Mouse (Mus musculus) gastrocnemius, postnatal 25 days (tissue): Measurements from ENCODE around the gene Mapk12. TPM values are rescaled to one million over a fixed set of nuclear protein-coding genes. Genes with fewer than 3 reads are reported as not detected.
A peak's percentile ranks its signal among the peaks of the same experiment; 100 is the strongest.

Source experiments
- DNase-seq: peaks from one replicate; pipeline ENCODE4 v3.0.0; 2022
- microRNA-seq, 2 experiments: library from miRNA; unstranded; fragments of <30 nt; microRNA quantifications; one replicate each; pipeline ENCODE4 v1.2.0; 2021; ENCODE audit warnings: borderline replicate concordance in 2 of 2
- total RNA-seq, 2 experiments: library from RNA; stranded (reverse); gene quantifications; 1 replicate in 1 of 2; 2 replicates in 1 of 2; pipeline ENCODE4 v1.2.3; 2021

The Mapk12 gene
- total RNA-seq, 2 experiments from 2014 or later, result 140 to 157 TPM

- no peak for DNase-seq
These were observed 48.3 kb downstream of the Mapk12 start for GRCm38 (mm10) chr15:89092181-89092580.

- DNase-seq, result no peak
These were observed 49.8 kb downstream of the Mapk12 start for GRCm38 (mm10) chr15:89090662-89091061.

- DNase-seq, result no peak
These were observed 51.1 kb downstream of the Mapk12 start for GRCm38 (mm10) chr15:89089248-89090051.

- peak; percentile 89 for DNase-seq
These were observed 51.8 kb downstream of the Mapk12 start, which contains the start of gene Selenoo for GRCm38 (mm10) chr15:89088607-89089247. Selenoo (plus strand) TSS chr15:89089084.

GRCm38 (mm10) chr15:89084826-89085225 is 55.7 kb downstream of the Mapk12 start:
- no peak for DNase-seq

GRCm38 (mm10) chr15:89083906-89084305 is 56.6 kb downstream of the Mapk12 start:
- DNase-seq, result no peak

Small RNAs within 50 kb of the gene (microRNA-seq; reads per million reads assigned to microRNA genes)
- 0 to 0.79 reads per million in 2 experiments for gene Mir6958
- 0 to 0.74 reads per million in 2 experiments for gene Mir7118

Other genes starting within 250 kb of the Mapk12 start
- gene Ttll8, start 186.3 kb downstream of the Mapk12 start, total RNA-seq, result not detected
- under 1 TPM in 1 of 2 experiments, not detected in 1; 0.10 TPM for gene Mlc1, start 161.7 kb downstream of the Mapk12 start, total RNA-seq
- not detected for gene Mov10l1, start 157.8 kb downstream of the Mapk12 start, total RNA-seq
- not detected for gene Panx2, start 81.0 kb downstream of the Mapk12 start, total RNA-seq
- 10 to 100 TPM; 22.7 to 26.2 TPM for gene Trabd, start 65.6 kb downstream of the Mapk12 start, total RNA-seq
- gene Selenoo, start 51.6 kb downstream of the Mapk12 start, total RNA-seq, result 10 to 100 TPM; 12.2 to 12.7 TPM
- gene Tubgcp6, start 17.6 kb downstream of the Mapk12 start, total RNA-seq, result 1 to 10 TPM; 6.5 to 8.4 TPM
- 1 to 10 TPM; 5.3 to 6.5 TPM for gene Hdac10, start 12.0 kb downstream of the Mapk12 start, total RNA-seq
- 1 to 10 TPM in 1 of 2 experiments, under 1 TPM in 1; 0.67 to 2.1 TPM for gene Mapk11, start 8.9 kb upstream of the Mapk12 start, total RNA-seq
- 10 to 100 TPM in 1 of 2 experiments, 1 to 10 TPM in 1; 8.5 to 11.9 TPM for gene Plxnb2, start 40.1 kb upstream of the Mapk12 start, total RNA-seq
- gene Dennd6b, start 55.8 kb upstream of the Mapk12 start, total RNA-seq, result 1 to 10 TPM; 6.6 to 8.4 TPM
- gene Ppp6r2, start 70.8 kb upstream of the Mapk12 start, total RNA-seq, result 10 to 100 TPM; 71.1 to 72.5 TPM
- 10 to 100 TPM; 48.1 to 61.0 TPM for gene Sbf1, start 174.6 kb upstream of the Mapk12 start, total RNA-seq
- not detected for gene Adm2, start 182.0 kb upstream of the Mapk12 start, total RNA-seq
- not detected for gene Miox, start 193.7 kb upstream of the Mapk12 start, total RNA-seq
- gene Lmf2, start 215.0 kb upstream of the Mapk12 start, total RNA-seq, result 10 to 100 TPM in 1 of 2 experiments, 1 to 10 TPM in 1; 9.9 to 13.6 TPM
- 10 to 100 TPM; 35.1 to 37.0 TPM for gene Ncaph2, start 215.0 kb upstream of the Mapk12 start, total RNA-seq
- gene Sco2, start 233.1 kb upstream of the Mapk12 start, total RNA-seq, result 10 to 100 TPM; 14.7 to 21.8 TPM
- gene Tymp, start 236.3 kb upstream of the Mapk12 start, total RNA-seq, result under 1 TPM; 0.29 to 0.49 TPM
- gene Odf3b, start 238.6 kb upstream of the Mapk12 start, total RNA-seq, result under 1 TPM in 1 of 2 experiments, not detected in 1; 0.32 TPM
- not detected for gene Klhdc7b, start 244.2 kb upstream of the Mapk12 start, total RNA-seq